ENCODE assay signal across 25 mouse cellular contexts in the genomic region with DNA sequence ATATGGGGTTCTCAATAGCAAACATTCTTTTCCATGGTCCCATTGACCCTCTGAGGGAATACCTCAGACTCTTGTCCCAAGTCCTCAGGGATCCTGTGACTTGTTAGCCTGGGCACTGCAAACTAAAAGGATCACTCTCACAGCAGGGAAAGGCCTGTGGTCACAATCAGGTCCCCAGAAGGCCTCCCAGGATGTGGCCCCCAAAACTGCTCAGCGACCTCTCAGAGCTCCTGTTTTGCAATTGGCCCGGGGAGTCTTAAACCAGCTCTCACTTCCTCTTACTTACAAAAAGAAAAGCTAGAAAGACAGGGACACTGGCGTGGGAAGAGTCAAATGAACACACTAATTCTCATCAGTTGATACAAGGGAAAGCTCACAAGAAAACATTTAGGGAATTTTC.
"Had no signal": no experiment of that assay in that cellular context is flagged by ENCODE, and none has a peak within 500 bp of the region (broad histone marks: within the 10 kb centered on the region; RNA-seq: fewer than 3 reads in every experiment).

No protein-coding gene starts in this region.

- H3K27ac ChIP-seq: gastrocnemius, adult 2 months; heart, embryonic 13.5 days; heart, embryonic 15.5 days; hindbrain, embryonic 13.5 days; hindbrain, embryonic 15.5 days; hindbrain, postnatal 0 days; kidney, embryonic 15.5 days; kidney, postnatal 0 days; left cerebral cortex, adult 2 months; limb, embryonic 13.5 days; limb, embryonic 15.5 days; liver, embryonic 12.5 days; liver, embryonic 14.5 days had no signal

- H3K27me3 ChIP-seq: heart, embryonic 13.5 days; heart, embryonic 15.5 days; hindbrain, embryonic 13.5 days; hindbrain, embryonic 15.5 days; kidney, embryonic 15.5 days; limb, embryonic 13.5 days; limb, embryonic 15.5 days; liver, embryonic 12.5 days had no signal

- H3K9me3 ChIP-seq: heart, embryonic 13.5 days; heart, embryonic 15.5 days; hindbrain, embryonic 13.5 days; hindbrain, embryonic 15.5 days; kidney, embryonic 15.5 days; limb, embryonic 13.5 days; limb, embryonic 15.5 days; liver, embryonic 12.5 days had no signal

- ATAC-seq: hindbrain, postnatal 0 days; intestine, embryonic 16.5 days; liver, embryonic 12.5 days had no signal

- H3K4me2 ChIP-seq: heart, embryonic 11.5 days; heart, embryonic 13.5 days; heart, embryonic 15.5 days; hindbrain, embryonic 13.5 days; hindbrain, embryonic 15.5 days; kidney, embryonic 15.5 days; limb, embryonic 13.5 days; limb, embryonic 15.5 days; liver, embryonic 12.5 days had no signal

- H3K4me3 ChIP-seq: gastrocnemius, adult 2 months; heart, embryonic 13.5 days; heart, embryonic 15.5 days; hindbrain, embryonic 13.5 days; hindbrain, embryonic 15.5 days; kidney, embryonic 15.5 days; left cerebral cortex, adult 2 months; limb, embryonic 13.5 days; limb, embryonic 15.5 days; liver, embryonic 12.5 days had no signal

- DNase-seq: gastrocnemius, adult 2 months; gastrocnemius, postnatal 10 days; gastrocnemius, postnatal 25 days; heart, adult 18-20 months; heart, postnatal 14 days; heart, postnatal 36 days; kidney, adult 11 months; kidney, adult 2 months; kidney, adult 9 months; kidney, postnatal 14 days; kidney, postnatal 36 days had no signal

- H3K36me3 ChIP-seq: heart, embryonic 13.5 days; heart, embryonic 15.5 days; hindbrain, embryonic 13.5 days; hindbrain, embryonic 15.5 days; kidney, embryonic 15.5 days; limb, embryonic 13.5 days; limb, embryonic 15.5 days; liver, embryonic 12.5 days had no signal

- H3K4me1 ChIP-seq: heart, embryonic 13.5 days; heart, embryonic 15.5 days; hindbrain, embryonic 13.5 days; hindbrain, embryonic 15.5 days; kidney, embryonic 15.5 days; limb, embryonic 13.5 days; limb, embryonic 15.5 days; liver, embryonic 12.5 days had no signal

- H3K9ac ChIP-seq: heart, embryonic 13.5 days; heart, embryonic 15.5 days; hindbrain, embryonic 13.5 days; hindbrain, embryonic 15.5 days; kidney, embryonic 15.5 days; limb, embryonic 13.5 days; limb, embryonic 15.5 days; liver, embryonic 12.5 days; liver, embryonic 14.5 days had no signal
